Mouse (Mus musculus) ES-E14 (cell line): ENCODE data around the gene Slc35e3. TPM values are rescaled to one million over a fixed set of nuclear protein-coding genes. Genes with fewer than 3 reads are reported as not detected.

Source experiments
- DNase-seq: peaks from one replicate; pipeline ENCODE4 v3.0.0-alpha.2; 2013; ENCODE audit warnings: low read depth, low spot score
- H3K27ac ChIP-seq: 2 replicates; pipeline ENCODE4 v1.5.1; 2012; ENCODE audit warnings: low read depth, mild to moderate bottlenecking, low read length, moderate library complexity, mixed read lengths; ENCODE audit not compliant: poor library complexity, insufficient read depth, severe bottlenecking
- H3K36me3 ChIP-seq: 2 replicates; pipeline ENCODE4 v1.6.1; 2012; ENCODE audit warnings: mild to moderate bottlenecking, low read length, moderate library complexity, mixed read lengths; ENCODE audit not compliant: control insufficient read depth, poor library complexity, insufficient read depth, severe bottlenecking
- H3K4me1 ChIP-seq, 2 experiments: fragments of 150-350 bp in 1 of 2; sonication (generic) in 1 of 2; 2 replicates each; pipeline ENCODE4 v1.6.1; 2012; ENCODE audit warnings: low read length in 2 of 2, mild to moderate bottlenecking in 1 of 2, mixed read lengths in 1 of 2; ENCODE audit not compliant: control insufficient read depth in 2 of 2, insufficient read depth in 2 of 2, poor library complexity in 1 of 2
- H3K4me3 ChIP-seq, 2 experiments: fragments of 150-350 bp in 1 of 2; sonication (generic) in 1 of 2; 2 replicates each; pipeline ENCODE4 v1.5.1; 2012; ENCODE audit warnings: low read length in 2 of 2, low read depth in 1 of 2, mild to moderate bottlenecking in 1 of 2, mixed read lengths in 1 of 2; ENCODE audit not compliant: insufficient read depth in 1 of 2, poor library complexity in 1 of 2, severe bottlenecking in 1 of 2
- H3K9ac ChIP-seq: 2 replicates; pipeline ENCODE4 v1.6.1; 2012; ENCODE audit warnings: low read depth, mild to moderate bottlenecking, low read length, mixed read lengths; ENCODE audit not compliant: poor library complexity, insufficient read depth, severe bottlenecking
- H3K9me3 ChIP-seq: fragments of 150-350 bp; sonication (generic); 2 replicates; pipeline ENCODE4 v1.6.1; 2012; ENCODE audit warnings: low read depth, mild to moderate bottlenecking, low read length; ENCODE audit not compliant: control insufficient read depth, insufficient read depth
- CHD2 ChIP-seq: IDR thresholded peaks from 2 replicates; pipeline ENCODE4 v1.6.1; 2014; ENCODE audit warnings: mild to moderate bottlenecking, low read depth, low read length, inconsistent platforms
- HCFC1 ChIP-seq: IDR thresholded peaks from 2 replicates; pipeline ENCODE4 v1.6.1; 2012; ENCODE audit warnings: low read length, inconsistent platforms, borderline replicate concordance; ENCODE audit not compliant: insufficient read depth
- MAFK ChIP-seq: IDR thresholded peaks from 2 replicates; pipeline ENCODE4 v1.6.1; 2014; ENCODE audit warnings: mild to moderate bottlenecking, low read depth, low read length, inconsistent platforms; ENCODE audit not compliant: insufficient read depth
- ZC3H11A ChIP-seq: IDR thresholded peaks from 2 replicates; pipeline ENCODE4 v1.6.1; 2012; ENCODE audit warnings: low read depth, mild to moderate bottlenecking, inconsistent platforms, low read length, borderline replicate concordance
- ZNF384 ChIP-seq: IDR thresholded peaks from 2 replicates; pipeline ENCODE4 v1.6.1; 2012; ENCODE audit warnings: low read depth, low read length, inconsistent platforms
- in situ Hi-C, 2 experiments: fragments of 600-800 bp; cut with MboI; formaldehyde crosslinking; loops; one replicate each; pipeline ENCODE4 v1.15.1; 2025; ENCODE audit warnings: low sequenced_read_pairs in 2 of 2, inconsistent platforms in 1 of 2; ENCODE audit not compliant: unreplicated experiment in 2 of 2
- total RNA-seq: library from RNA; depleted of rRNA; stranded (reverse); fragments of 300-350 nt; gene quantifications from 2 replicates; pipeline ENCODE4 v1.2.3, GENCODE M21; 2012

Slc35e3 gene
- total RNA-seq, 1 experiment: 16.3 TPM

GRCm38 (mm10) chr10:117708856-117709255 lies 37.3 kb downstream of the Slc35e3 start:
- Histone ChIP-seq H3K4me3 (peak overlapping the region; percentile 77 to 98), H3K36me3 (peaks cover 17% of the 10 kb centered on the region)
- in situ Hi-C loops: no loop called here

GRCm38 (mm10) chr10:117708376-117708775 lies 37.8 kb downstream of the Slc35e3 start:
- no peak for TF ChIP-seq ZC3H11A
- no peak for TF ChIP-seq CHD2
- no peak for TF ChIP-seq HCFC1
- TF ChIP-seq MAFK: no peak
- TF ChIP-seq ZNF384: no peak
- Histone ChIP-seq H3K27ac (no peak overlapping the region), H3K4me1 (peaks cover 0 to 3% of the 10 kb centered on the region in 2 experiments; a peak in 2 of 4 replicates), H3K9ac (peak overlapping the region; percentile 51; the same call in 1 of the 2 replicates), H3K36me3 (peaks cover 19% of the 10 kb centered on the region), H3K9me3 (no peaks in the 10 kb centered on the region), H3K4me3 (peak overlapping the region in 1 of 2 experiments; percentile 77; a peak in 2 of 4 replicates)
- no peak for DNase-seq
- in situ Hi-C loops: no loop called here

More at GRCm38 (mm10) chr10:117708856-117709255, 37.3 kb downstream of the Slc35e3 start:
- H3K27ac ChIP-seq: no peak overlapping the region; the same call in 1 of the 2 replicates
- peaks cover 0 to 5% of the 10 kb centered on the region in 2 experiments; a peak in 2 of 4 replicates for H3K4me1 ChIP-seq
- peak overlapping the region; percentile 51 for H3K9ac ChIP-seq
- TF ChIP-seq HCFC1 (no peak), MAFK (no peak), CHD2 (no peak), ZC3H11A (no peak)
- H3K9me3 ChIP-seq: no peaks in the 10 kb centered on the region
- no peak for DNase-seq

DNA sequence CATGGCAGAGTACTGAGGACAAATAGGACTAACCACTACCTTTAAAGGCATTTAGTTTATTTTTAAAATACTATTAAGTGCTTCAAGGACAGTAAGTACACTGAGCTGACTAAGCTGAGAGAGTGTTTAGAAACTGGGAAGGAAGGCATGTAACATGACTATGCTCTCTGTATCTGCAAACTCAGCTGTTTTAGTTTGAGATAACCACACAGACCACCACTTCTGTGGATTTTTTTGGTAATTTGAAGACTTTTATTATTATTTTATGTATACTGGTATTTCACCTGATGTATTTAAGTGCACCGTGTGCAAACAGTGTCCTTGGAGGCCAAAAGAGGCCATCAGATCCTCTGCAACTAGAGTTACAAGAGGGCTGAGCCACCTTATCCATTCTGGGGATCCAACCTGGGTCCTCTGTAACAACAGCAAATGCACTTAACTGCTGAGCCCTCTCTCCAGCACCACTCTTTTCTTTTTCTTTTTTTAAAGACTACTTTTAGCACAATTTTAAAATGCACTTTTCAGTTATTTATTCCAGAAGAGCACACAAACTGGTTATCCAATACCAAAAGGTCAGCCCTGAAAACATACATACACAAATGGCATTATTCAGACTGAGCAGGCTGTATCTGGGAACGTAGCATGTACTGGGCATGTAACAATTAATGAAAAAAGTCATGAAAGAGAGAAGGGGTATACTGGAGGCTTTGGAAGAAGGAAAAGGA lies 38.9 kb downstream of the Slc35e3 start:
- Histone ChIP-seq H3K36me3 (peaks cover 23% of the 10 kb centered on the region), H3K4me3 (no peak overlapping the region; a peak in 1 of 4 replicates), H3K9me3 (no peaks in the 10 kb centered on the region), H3K27ac (no peak overlapping the region), H3K4me1 (no peaks in the 10 kb centered on the region), H3K9ac (no peak overlapping the region)
- in situ Hi-C loops: no loop called here
- TF ChIP-seq MAFK (0 out of 2 replicates have a peak, but pooled peaks have one; percentile 24), CHD2 (no peak)
- no peak for DNase-seq

- no peak for DNase-seq
- H3K4me1 ChIP-seq: no peaks in the 10 kb centered on the region
- TF ChIP-seq MAFK (no peak), ZC3H11A (no peak), ZNF384 (no peak), HCFC1 (no peak), CHD2 (no peak)
- in situ Hi-C loops: no loop called here
- H3K27ac ChIP-seq: no peak overlapping the region
- H3K9ac ChIP-seq: no peak overlapping the region
- peaks cover 29% of the 10 kb centered on the region for H3K36me3 ChIP-seq
- no peak overlapping the region; a peak in 1 of 4 replicates for H3K4me3 ChIP-seq
- H3K9me3 ChIP-seq: no peaks in the 10 kb centered on the region
These were observed 39.7 kb downstream of the Slc35e3 start for GRCm38 (mm10) chr10:117706440-117706839.

DNA sequence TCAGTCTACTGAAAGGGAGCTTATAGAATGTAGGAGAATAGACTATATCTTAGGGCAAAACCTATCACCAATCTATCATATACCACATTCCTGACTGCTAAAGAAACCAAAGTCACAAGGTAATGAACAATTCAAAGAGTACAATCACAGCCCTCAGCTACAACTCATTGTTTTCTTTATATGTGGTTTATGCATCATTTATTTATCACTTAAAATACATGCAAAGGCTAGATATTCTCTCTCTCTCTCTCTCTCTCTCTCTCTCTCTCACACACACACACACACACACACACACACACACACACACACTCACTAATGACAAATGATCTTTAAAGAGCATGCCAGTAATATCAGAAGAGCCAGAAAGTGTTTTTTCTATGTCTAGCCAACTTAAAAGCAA lies 40.4 kb downstream of the Slc35e3 start:
- H3K4me3 ChIP-seq: no peak overlapping the region
- in situ Hi-C loops: no loop called here
- H3K4me1 ChIP-seq: no peaks in the 10 kb centered on the region
- TF ChIP-seq MAFK: no peak
- no peak for TF ChIP-seq CHD2
- TF ChIP-seq ZC3H11A: no peak
- no peak for TF ChIP-seq HCFC1
- TF ChIP-seq ZNF384: no peak
- peaks cover 31% of the 10 kb centered on the region for H3K36me3 ChIP-seq
- DNase-seq: no peak
- H3K9ac ChIP-seq: no peak overlapping the region
- no peaks in the 10 kb centered on the region for H3K9me3 ChIP-seq
- no peak overlapping the region for H3K27ac ChIP-seq
